Mouse (Mus musculus): ENCODE measurements around the gene Ugt2b38.
"Not testable (repeated sequence)": the region's sequence is repeated elsewhere in the genome, so short reads cannot be mapped to it uniquely, and the experiment has no call there.

The Ugt2b38 gene

GRCm38 (mm10) chr5:87424041-87424440 is at the start of gene Ugt2b38:
Ugt2b38 (minus strand) TSS chr5:87424203.
- not testable (repeated sequence) for DNase-seq (ENCODE audit: low spot score)

- DNase-seq (ENCODE audit: low spot score): no peak
These were observed 34.8 kb upstream of the Ugt2b38 start for GRCm38 (mm10) chr5:87458810-87459209.

- DNase-seq (ENCODE audit: low spot score): no peak
These were observed 33.7 kb upstream of the Ugt2b38 start for GRCm38 (mm10) chr5:87457701-87458100.

GRCm38 (mm10) chr5:87456216-87456850 is 32.3 kb upstream of the Ugt2b38 start:
- DNase-seq (ENCODE audit: low spot score): no peak

GRCm38 (mm10) chr5:87455519-87455918 is 31.5 kb upstream of the Ugt2b38 start:
- no peak for DNase-seq (ENCODE audit: low spot score)

GRCm38 (mm10) chr5:87452514-87452913 is 28.5 kb upstream of the Ugt2b38 start:
- DNase-seq (ENCODE audit: low spot score): not testable (repeated sequence)

GRCm38 (mm10) chr5:87436264-87436663 is 12.3 kb upstream of the Ugt2b38 start:
- DNase-seq (ENCODE audit: low spot score): no peak

GRCm38 (mm10) chr5:87425676-87426075 is 1.7 kb upstream of the Ugt2b38 start:
- no peak for DNase-seq (ENCODE audit: low spot score)

- DNase-seq (ENCODE audit: low spot score): no peak
These were observed 27.0 kb downstream of the Ugt2b38 start for GRCm38 (mm10) chr5:87396968-87397367.

GRCm38 (mm10) chr5:87390818-87391217 is 33.2 kb downstream of the Ugt2b38 start:
- no peak for DNase-seq (ENCODE audit: low spot score)

GRCm38 (mm10) chr5:87380234-87380633 is 43.8 kb downstream of the Ugt2b38 start:
- DNase-seq (ENCODE audit: low spot score): no peak

GRCm38 (mm10) chr5:87379825-87380224 is 44.2 kb downstream of the Ugt2b38 start:
- no peak for DNase-seq (ENCODE audit: low spot score)

GRCm38 (mm10) chr5:87375874-87376383 is 48.1 kb downstream of the Ugt2b38 start:
- no peak for DNase-seq (ENCODE audit: low spot score)

- no peak for DNase-seq (ENCODE audit: low spot score)
These were observed 50.5 kb downstream of the Ugt2b38 start for GRCm38 (mm10) chr5:87373502-87373863.

GRCm38 (mm10) chr5:87372788-87373501 is 51.1 kb downstream of the Ugt2b38 start:
- not testable (repeated sequence) for DNase-seq (ENCODE audit: low spot score)

All from left cerebral cortex, adult 11 months (tissue).